Mouse (Mus musculus): Measurements from ENCODE around the gene Atp2c1.

GRCm38 (mm10) chr9:105376411-105376810 is 150.7 kb downstream of the Atp2c1 start:
- TF ChIP-seq CTCF (IDR thresholded peaks at IDR 0.05; ENCODE audit: insufficient read depth, low read length), result no peak
- TF ChIP-seq POLR2A (IDR thresholded peaks at IDR 0.05; ENCODE audit: borderline replicate concordance, extremely low read depth, low read depth, low read length), result no peak

All from lung, adult 2 months (tissue).